Mouse (Mus musculus) MEL (cell line): ENCODE measurements around the gene Rcan2.

Experiments
- CTCF ChIP-seq, 3 experiments: IDR thresholded peaks in 2 of 3; conservative IDR thresholded peaks in 1 of 3; 2 replicates each; pipeline ENCODE4 v1.5.1; 2011 to 2012; ENCODE audit warnings: low read length in 3 of 3, low read depth in 2 of 3, mild to moderate bottlenecking in 2 of 3, improper control_type of control experiment in 1 of 3, inconsistent platforms in 1 of 3, mixed read lengths in 1 of 3, moderate library complexity in 1 of 3; ENCODE audit not compliant: control insufficient read depth in 1 of 3, insufficient read depth in 1 of 3, poor library complexity in 1 of 3, severe bottlenecking in 1 of 3
- EP300 ChIP-seq, 2 experiments: IDR thresholded peaks; 2 replicates each; pipeline ENCODE4 v1.6.1; 2011; ENCODE audit warnings: improper control_type of control experiment in 2 of 2, low read length in 2 of 2, low read depth in 1 of 2, mild to moderate bottlenecking in 1 of 2
- GATA1 ChIP-seq: IDR thresholded peaks from 2 replicates; pipeline ENCODE4 v1.6.1; 2011; ENCODE audit warnings: low read depth, low read length, improper control_type of control experiment
- HCFC1 ChIP-seq: IDR thresholded peaks from 2 replicates; pipeline ENCODE4 v1.6.1; 2012; ENCODE audit warnings: low read depth, mild to moderate bottlenecking, inconsistent platforms, low read length, improper control_type of control experiment, moderate library complexity
- JUND ChIP-seq: IDR thresholded peaks from 2 replicates; pipeline ENCODE4 v1.6.1; 2011; ENCODE audit warnings: low read depth, mild to moderate bottlenecking, improper control_type of control experiment, low read length
- MAX ChIP-seq: IDR thresholded peaks from 2 replicates; pipeline ENCODE4 v1.6.1; 2011; ENCODE audit warnings: low read length, improper control_type of control experiment
- MYB ChIP-seq: IDR thresholded peaks from 2 replicates; pipeline ENCODE4 v1.6.1; 2011; ENCODE audit warnings: mild to moderate bottlenecking, low read depth, low read length, improper control_type of control experiment
- POLR2A ChIP-seq, 2 experiments: IDR thresholded peaks; 2 replicates each; pipeline ENCODE4 v1.6.1; 2011 to 2012; ENCODE audit warnings: low read length in 2 of 2, mild to moderate bottlenecking in 2 of 2, control low read depth in 1 of 2, improper control_type of control experiment in 1 of 2, low read depth in 1 of 2, moderate library complexity in 1 of 2; ENCODE audit not compliant: control insufficient read depth in 1 of 2, insufficient read depth in 1 of 2, poor library complexity in 1 of 2
- SIN3A ChIP-seq: IDR thresholded peaks from 2 replicates; pipeline ENCODE4 v1.6.1; 2012; ENCODE audit warnings: low read length, improper control_type of control experiment, inconsistent platforms
- USF1 ChIP-seq: IDR thresholded peaks from 2 replicates; pipeline ENCODE4 v1.6.1; 2014; ENCODE audit warnings: low read depth, mild to moderate bottlenecking, inconsistent platforms, low read length, improper control_type of control experiment, moderate library complexity

DNA sequence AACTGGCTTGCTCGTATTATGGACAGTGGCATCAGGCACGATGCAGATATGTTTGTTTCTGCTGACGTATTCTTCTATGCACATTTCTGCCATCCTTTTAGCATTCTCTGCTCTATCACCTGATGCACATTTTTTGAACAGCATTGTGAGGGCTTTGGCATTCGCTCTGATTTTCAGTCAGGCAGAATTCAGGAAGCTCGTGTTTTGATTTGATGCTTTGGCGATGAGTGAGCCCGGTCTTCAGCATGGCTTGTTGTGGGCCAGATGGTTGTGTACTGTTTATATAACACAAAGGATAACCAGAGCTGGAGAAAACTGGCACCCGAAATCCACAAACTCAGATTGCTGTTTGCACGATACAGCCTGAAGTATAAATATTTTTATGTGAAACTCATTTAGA, 39.1 kb downstream of the Rcan2 start:
- TF ChIP-seq CTCF (IDR thresholded peaks at IDR 0.05 in 2 of 3, conservative IDR thresholded peaks at IDR 0.05 in 1 of 3; ENCODE audit: control insufficient read depth in 1 of 3, insufficient read depth in 1 of 3, low read depth in 2 of 3, low read length in 3 of 3, poor library complexity in 1 of 3, severe bottlenecking in 1 of 3) (no peak), SIN3A (no peak), HCFC1 (no peak), MYB (no peak), MAX (no peak), POLR2A (IDR thresholded peaks at IDR 0.05; ENCODE audit: control insufficient read depth in 1 of 2, insufficient read depth in 1 of 2, low read depth in 1 of 2, low read length in 2 of 2, poor library complexity in 1 of 2) (no peak), USF1 (no peak), GATA1 (no peak), EP300 (IDR thresholded peaks at IDR 0.05; ENCODE audit: low read depth in 1 of 2, low read length in 2 of 2) (no peak), JUND (no peak)
